Mouse (Mus musculus): Measurements from ENCODE around the gene Spats2l.

GRCm38 (mm10) chr1:57906312-57906711 is 132.3 kb downstream of the Spats2l start:
- TF ChIP-seq HCFC1 (IDR thresholded peaks at IDR 0.05; ENCODE audit: low read depth, low read length): no peak
- TF ChIP-seq SIN3A (IDR thresholded peaks at IDR 0.05; ENCODE audit: low read length): no peak
- no peak for TF ChIP-seq RCOR1 (IDR thresholded peaks at IDR 0.05; ENCODE audit: low read depth, low read length)

Measured in MEL (cell line).